Mouse (Mus musculus): ENCODE results near the gene Zfp781. TPM values are rescaled to one million over a fixed set of nuclear protein-coding genes. Genes with fewer than 3 reads are reported as not detected.
"Not testable (repeated sequence)": the region's sequence is repeated elsewhere in the genome, so short reads cannot be mapped to it uniquely, and the experiment has no call there.

The Zfp781 gene
- total RNA-seq (2014; fragmentation: Nextera tagmentation) (0.06 TPM in 1 of 2 replicates, not detected in the other), total RNA-seq (2017) (0.36 and 0.99 TPM in 2 replicates)

GRCm38 (mm10) chr10:81929842-81930743 is at the start of gene Zfp781:
Gene Zfp781, minus strand, starts transcription at chr10:81930480.
- ATAC-seq (replicated peaks; ENCODE audit: poor library complexity, severe bottlenecking) = peak; percentile 96

GRCm38 (mm10) chr10:81978365-81979003 is 48.2 kb upstream of the Zfp781 start:
- ATAC-seq (replicated peaks; ENCODE audit: poor library complexity, severe bottlenecking) = not testable (repeated sequence)

- not testable (repeated sequence) for ATAC-seq (replicated peaks; ENCODE audit: poor library complexity, severe bottlenecking)
These were observed 451 bp upstream of the Zfp781 start for GRCm38 (mm10) chr10:81930744-81931118.

- peak; percentile 99 for ATAC-seq (replicated peaks; ENCODE audit: poor library complexity, severe bottlenecking)
These were observed 66.6 kb downstream of the Zfp781 start, which contains the start of gene Gm32687 for GRCm38 (mm10) chr10:81863409-81864407. Gene Gm32687, plus strand, starts transcription at chr10:81863934.

Other genes with a start within 250 kb of the Zfp781 start
- 17.2 and 27.2 TPM in 2 replicates for gene Zfp433, start 225.7 kb downstream of the Zfp781 start, total RNA-seq (2014; fragmentation: Nextera tagmentation)
- 12.3 and 21.7 TPM in 2 replicates for gene Zfp433, start 225.7 kb downstream of the Zfp781 start, total RNA-seq (2017)
- 2.6 and 5.2 TPM in 2 replicates for gene Gm3055, start 159.3 kb downstream of the Zfp781 start, total RNA-seq (2014; fragmentation: Nextera tagmentation)
- 0.39 and 1.3 TPM in 2 replicates for gene Gm3055, start 159.3 kb downstream of the Zfp781 start, total RNA-seq (2017)
- 1.9 and 6.0 TPM in 2 replicates for gene Gm4767, start 118.3 kb downstream of the Zfp781 start, total RNA-seq (2014; fragmentation: Nextera tagmentation)
- 0.72 and 2.2 TPM in 2 replicates for gene Gm4767, start 118.3 kb downstream of the Zfp781 start, total RNA-seq (2017)
- 5.4 and 9.4 TPM in 2 replicates for gene Gm32687, start 66.5 kb downstream of the Zfp781 start, total RNA-seq (2014; fragmentation: Nextera tagmentation)
- 4.2 and 7.1 TPM in 2 replicates for gene Gm32687, start 66.5 kb downstream of the Zfp781 start, total RNA-seq (2017)
- gene Zfp873, start 117.6 kb upstream of the Zfp781 start, total RNA-seq (2014; fragmentation: Nextera tagmentation) = 6.0 and 13.9 TPM in 2 replicates
- 4.6 and 6.2 TPM in 2 replicates for gene Zfp873, start 117.6 kb upstream of the Zfp781 start, total RNA-seq (2017)
- not detected in 2 replicates for gene BC024063, start 152.9 kb upstream of the Zfp781 start, total RNA-seq (2014; fragmentation: Nextera tagmentation)
- gene BC024063, start 152.9 kb upstream of the Zfp781 start, total RNA-seq (2017) = 0.73 TPM in 1 of 2 replicates, not detected in the other
- 1.9 and 6.7 TPM in 2 replicates for gene AU041133, start 197.5 kb upstream of the Zfp781 start, total RNA-seq (2014; fragmentation: Nextera tagmentation)
- gene AU041133, start 197.5 kb upstream of the Zfp781 start, total RNA-seq (2017) = 6.2 and 6.6 TPM in 2 replicates

Data from granulocyte monocyte progenitor cell, adult 5-6 weeks (primary cell).